Mouse (Mus musculus) heart, embryonic 15.5 days (tissue): ENCODE data around the gene 2210016F16Rik. TPM values are rescaled to one million over a fixed set of nuclear protein-coding genes. Genes with fewer than 3 reads are reported as not detected.
A peak's percentile ranks its signal among the peaks of the same experiment; 100 is the strongest.
"Not testable (repeated sequence)": the region's sequence is repeated elsewhere in the genome, so short reads cannot be mapped to it uniquely, and the experiment has no call there.

Source experiments
- ATAC-seq: fragments of 200-750 bp; cut with Nextera tagmentation; replicated peaks from 2 replicates; pipeline ENCODE4 v1.8.0; 2017; ENCODE audit warnings: low read depth, moderate TSS enrichment; ENCODE audit not compliant: insufficient number of reproducible peaks, insufficient read depth, low FRiP score
- H3K27ac ChIP-seq: fragments of 300-500 bp; sonication (generic); 2 replicates; pipeline ENCODE4 v1.5.1; 2015; ENCODE audit warnings: mild to moderate bottlenecking, inconsistent platforms
- H3K27me3 ChIP-seq: fragments of 300-500 bp; sonication (generic); 2 replicates; pipeline ENCODE4 v1.6.1; 2015; ENCODE audit warnings: inconsistent platforms
- H3K36me3 ChIP-seq: fragments of 300-500 bp; sonication (generic); 2 replicates; pipeline ENCODE4 v1.6.1; 2015; ENCODE audit warnings: mild to moderate bottlenecking, inconsistent platforms
- H3K4me1 ChIP-seq: fragments of 300-500 bp; sonication (generic); replicated peaks from 2 replicates; pipeline ENCODE4 v1.6.1; 2015; ENCODE audit warnings: inconsistent platforms
- H3K4me2 ChIP-seq: fragments of 300-500 bp; sonication (generic); 2 replicates; pipeline ENCODE4 v1.6.1; 2015; ENCODE audit warnings: inconsistent platforms, mild to moderate bottlenecking, moderate library complexity
- H3K4me3 ChIP-seq: fragments of 300-500 bp; sonication (generic); 2 replicates; pipeline ENCODE4 v1.5.1; 2015; ENCODE audit warnings: mild to moderate bottlenecking, inconsistent platforms
- H3K9ac ChIP-seq: fragments of 300-500 bp; sonication (generic); 2 replicates; pipeline ENCODE4 v1.6.1; 2015; ENCODE audit warnings: mild to moderate bottlenecking, inconsistent platforms
- H3K9me3 ChIP-seq: fragments of 300-500 bp; sonication (generic); replicated peaks from 2 replicates; pipeline ENCODE4 v1.6.1; 2016; ENCODE audit warnings: inconsistent platforms
- WGBS: fragments of 180-500 bp; shearing (Covaris S2); methylation state at CpG from one replicate; pipeline ENCODE4 v1.1.7; 2015; ENCODE audit warnings: mixed read lengths; 5-methylcytosine and 5-hydroxymethylcytosine counted together
- polyA plus RNA-seq: library from polyadenylated mRNA; unstranded; fragments of >200 nt; fragmentation: Nextera tagmentation; extraction: Ambion mirVana; gene quantifications from 2 replicates; pipeline ENCODE4 v1.2.1, GENCODE M21; 2015

The 2210016F16Rik gene
- polyA plus RNA-seq, 1 experiment from 2014 or later = 26.3 TPM

GRCm38 (mm10) chr13:58402003-58402743 is 17.1 kb upstream of the 2210016F16Rik start, which contains the start of gene Rmi1:
Rmi1 (plus strand) TSS chr13:58402248.
- peak within 1 kb of the TSS; percentile 100 for H3K9ac ChIP-seq
- H3K4me2 ChIP-seq = peak within 1 kb of the TSS; percentile 74
- ATAC-seq = peak; percentile 91
- peak within 1 kb of the TSS; percentile 100 for H3K27ac ChIP-seq
- H3K36me3 ChIP-seq = peaks cover 17% of the 10 kb centered on the region
- peaks cover 8% of the 10 kb centered on the region for H3K4me1 ChIP-seq
- H3K27me3 ChIP-seq = no peaks in the 10 kb centered on the region
- WGBS = under 1% methylated on average over 91 of the region's 91 CpGs
- peak within 1 kb of the TSS; percentile 100 for H3K4me3 ChIP-seq
- H3K9me3 ChIP-seq = no peaks in the 10 kb centered on the region

GRCm38 (mm10) chr13:58401135-58402002 is 16.3 kb upstream of the 2210016F16Rik start:
- peak overlapping the region; percentile 100 for H3K27ac ChIP-seq
- no peaks in the 10 kb centered on the region for H3K9me3 ChIP-seq
- no peaks in the 10 kb centered on the region for H3K27me3 ChIP-seq
- peak overlapping the region; percentile 100 for H3K4me3 ChIP-seq
- peak overlapping the region; percentile 100 for H3K9ac ChIP-seq
- peak; percentile 25 for ATAC-seq
- peak overlapping the region; percentile 74 for H3K4me2 ChIP-seq
- H3K36me3 ChIP-seq = peaks cover 21% of the 10 kb centered on the region
- WGBS = under 1% methylated on average over 80 of the region's 100 CpGs
- H3K4me1 ChIP-seq = peaks cover 8% of the 10 kb centered on the region

GRCm38 (mm10) chr13:58400576-58400975 is 15.6 kb upstream of the 2210016F16Rik start:
- under 1% methylated on average over 11 of the region's 11 CpGs for WGBS
- H3K27ac ChIP-seq = no peak overlapping the region
- ATAC-seq = no peak

GRCm38 (mm10) chr13:58397651-58398050 is 12.6 kb upstream of the 2210016F16Rik start:
- Histone ChIP-seq H3K4me2 (no peak overlapping the region), H3K9ac (no peak overlapping the region), H3K36me3 (peaks cover 56% of the 10 kb centered on the region), H3K4me1 (peaks cover 6% of the 10 kb centered on the region), H3K4me3 (no peak overlapping the region), H3K27ac (no peak overlapping the region), H3K27me3 (no peaks in the 10 kb centered on the region), H3K9me3 (no peaks in the 10 kb centered on the region)
- 90% methylated on average over 13 of the region's 13 CpGs for WGBS
- ATAC-seq = no peak

More at GRCm38 (mm10) chr13:58400576-58400975, 15.6 kb upstream of the 2210016F16Rik start:
- H3K36me3 ChIP-seq = peaks cover 29% of the 10 kb centered on the region
- peak overlapping the region; percentile 100 for H3K4me3 ChIP-seq
- H3K27me3 ChIP-seq = no peaks in the 10 kb centered on the region
- peaks cover 8% of the 10 kb centered on the region for H3K4me1 ChIP-seq
- no peaks in the 10 kb centered on the region for H3K9me3 ChIP-seq
- peak overlapping the region; percentile 100 for H3K9ac ChIP-seq
- peak overlapping the region; percentile 74 for H3K4me2 ChIP-seq

GRCm38 (mm10) chr13:58394392-58394791 is 9.4 kb upstream of the 2210016F16Rik start:
- H3K4me2 ChIP-seq, H3K4me1 ChIP-seq, H3K27ac ChIP-seq, H3K27me3 ChIP-seq, H3K4me3 ChIP-seq, ATAC-seq, H3K9me3 ChIP-seq, H3K9ac ChIP-seq: not testable (repeated sequence)
- H3K36me3 ChIP-seq = peaks cover 71% of the 10 kb centered on the region
- WGBS = 79% methylated on average over 11 of the region's 11 CpGs

- H3K36me3 ChIP-seq = peaks cover 34% of the 10 kb centered on the region
- H3K27ac ChIP-seq = no peak overlapping the region
- no peaks in the 10 kb centered on the region for H3K9me3 ChIP-seq
- H3K27me3 ChIP-seq = no peaks in the 10 kb centered on the region
- H3K4me2 ChIP-seq = no peak overlapping the region
- H3K9ac ChIP-seq = no peak overlapping the region
- ATAC-seq = no peak
- no peak overlapping the region for H3K4me3 ChIP-seq
- peaks cover 7% of the 10 kb centered on the region; the same call in 1 of the 2 replicates for H3K4me1 ChIP-seq
- WGBS = 77% methylated on average over 2 of the region's 2 CpGs
Measured at GRCm38 (mm10) chr13:58389324-58389951, 4.4 kb upstream of the 2210016F16Rik start.

GRCm38 (mm10) chr13:58388379-58388778 is 3.4 kb upstream of the 2210016F16Rik start:
- Histone ChIP-seq H3K27me3 (no peaks in the 10 kb centered on the region), H3K4me2 (no peak overlapping the region), H3K9ac (no peak overlapping the region), H3K4me1 (peaks cover 12% of the 10 kb centered on the region), H3K27ac (no peak overlapping the region), H3K36me3 (peaks cover 24% of the 10 kb centered on the region), H3K4me3 (no peak overlapping the region), H3K9me3 (no peaks in the 10 kb centered on the region)
- ATAC-seq = no peak
- 35% methylated on average over 3 of the region's 3 CpGs for WGBS

- 14% methylated on average over 7 of the region's 7 CpGs for WGBS
- Histone ChIP-seq H3K27me3 (no peaks in the 10 kb centered on the region), H3K4me3 (no peak overlapping the region), H3K4me1 (peaks cover 12% of the 10 kb centered on the region), H3K4me2 (no peak overlapping the region), H3K36me3 (peaks cover 22% of the 10 kb centered on the region), H3K27ac (no peak overlapping the region), H3K9me3 (no peaks in the 10 kb centered on the region), H3K9ac (no peak overlapping the region)
- ATAC-seq = no peak
Measured at GRCm38 (mm10) chr13:58387948-58388347, 2.9 kb upstream of the 2210016F16Rik start.

GRCm38 (mm10) chr13:58385547-58385920 is 509 bp upstream of the 2210016F16Rik start:
- H3K36me3 ChIP-seq = peaks cover 25% of the 10 kb centered on the region
- H3K9me3 ChIP-seq = peaks cover 3% of the 10 kb centered on the region; the same call in 1 of the 2 replicates
- WGBS = 71% methylated on average over 7 of the region's 7 CpGs
- H3K27ac ChIP-seq = peak overlapping the region; percentile 27; the same call in 1 of the 2 replicates
- no peaks in the 10 kb centered on the region for H3K27me3 ChIP-seq
- H3K4me2 ChIP-seq = peak overlapping the region; percentile 95
- H3K9ac ChIP-seq = peak overlapping the region; percentile 80; the same call in 1 of the 2 replicates
- peaks cover 12% of the 10 kb centered on the region for H3K4me1 ChIP-seq
- H3K4me3 ChIP-seq = peak overlapping the region; percentile 83
- no peak for ATAC-seq

- H3K27me3 ChIP-seq = no peaks in the 10 kb centered on the region
- H3K9ac ChIP-seq = peak overlapping the region; percentile 80
- peaks cover 3% of the 10 kb centered on the region; the same call in 1 of the 2 replicates for H3K9me3 ChIP-seq
- H3K4me1 ChIP-seq = peaks cover 12% of the 10 kb centered on the region
- WGBS = 54% methylated on average over 11 of the region's 11 CpGs
- H3K36me3 ChIP-seq = peaks cover 27% of the 10 kb centered on the region
- H3K4me3 ChIP-seq = peak overlapping the region; percentile 83
- peak overlapping the region; percentile 95 for H3K4me2 ChIP-seq
- no peak overlapping the region for H3K27ac ChIP-seq
- no peak for ATAC-seq
Measured at GRCm38 (mm10) chr13:58384371-58384770, 654 bp downstream of the 2210016F16Rik start.

- Histone ChIP-seq H3K27ac (no peak overlapping the region), H3K9me3 (no peaks in the 10 kb centered on the region), H3K4me3 (no peak overlapping the region), H3K4me1 (no peaks in the 10 kb centered on the region), H3K9ac (no peak overlapping the region), H3K4me2 (no peak overlapping the region), H3K36me3 (no peaks in the 10 kb centered on the region), H3K27me3 (no peaks in the 10 kb centered on the region)
- WGBS = 78% methylated on average over 2 of the region's 2 CpGs
- ATAC-seq = no peak
Measured at GRCm38 (mm10) chr13:58373153-58373470, 11.9 kb downstream of the 2210016F16Rik start.
